20 mouse cellular contexts compared by ENCODE assay signal in genomic region chr5:90049856-90050255, GRCm38 (mm10).
"Had no signal": no experiment of that assay in that cellular context is flagged by ENCODE, and none has a peak within 500 bp of the region (broad histone marks: within the 10 kb centered on the region; RNA-seq: fewer than 3 reads in every experiment).

No protein-coding gene starts in this region.

- ATAC-seq: midbrain, embryonic 16.5 days had no signal

- H3K27me3 ChIP-seq: midbrain, embryonic 12.5 days; neural tube, embryonic 13.5 days; neural tube, embryonic 15.5 days; stomach, embryonic 15.5 days had no signal

- H3K4me3 ChIP-seq: midbrain, embryonic 10.5 days; midbrain, embryonic 12.5 days; myocyte; neural tube, embryonic 13.5 days; neural tube, embryonic 15.5 days; stomach, embryonic 15.5 days had no signal

- H3K36me3 ChIP-seq: midbrain, embryonic 10.5 days; midbrain, embryonic 12.5 days; neural tube, embryonic 13.5 days; neural tube, embryonic 15.5 days; stomach, embryonic 15.5 days had no signal

- DNase-seq: lung, adult 18-20 months; lung, embryonic 14.5 days; lung, postnatal 10 days; lung, postnatal 4 days; midbrain, embryonic 14.5 days; retina, postnatal 1 day; right cerebral cortex, adult 18-20 months; right cerebral cortex, postnatal 25 days; right cerebral cortex, postnatal 4 days; thymus, adult 2 months; thymus, postnatal 25 days; thymus, postnatal 4 days had no signal

- H3K27ac ChIP-seq: midbrain, embryonic 10.5 days; midbrain, embryonic 12.5 days; neural tube, embryonic 13.5 days; neural tube, embryonic 15.5 days; stomach, embryonic 15.5 days; stomach, postnatal 0 days had no signal

- H3K4me2 ChIP-seq: lung, embryonic 14.5 days; midbrain, embryonic 12.5 days; neural tube, embryonic 13.5 days; neural tube, embryonic 15.5 days; stomach, embryonic 15.5 days had no signal

- H3K9me3 ChIP-seq: midbrain, embryonic 10.5 days; midbrain, embryonic 12.5 days; neural tube, embryonic 13.5 days; neural tube, embryonic 15.5 days; stomach, embryonic 15.5 days had no signal

- H3K9ac ChIP-seq: lung, embryonic 14.5 days; midbrain, embryonic 12.5 days; neural tube, embryonic 13.5 days; neural tube, embryonic 15.5 days; stomach, embryonic 15.5 days had no signal

- H3K4me1 ChIP-seq: midbrain, embryonic 10.5 days; midbrain, embryonic 12.5 days; neural tube, embryonic 13.5 days; neural tube, embryonic 15.5 days; stomach, embryonic 15.5 days had no signal
